8 mouse cellular contexts compared by ENCODE assay signal in the genomic region with DNA sequence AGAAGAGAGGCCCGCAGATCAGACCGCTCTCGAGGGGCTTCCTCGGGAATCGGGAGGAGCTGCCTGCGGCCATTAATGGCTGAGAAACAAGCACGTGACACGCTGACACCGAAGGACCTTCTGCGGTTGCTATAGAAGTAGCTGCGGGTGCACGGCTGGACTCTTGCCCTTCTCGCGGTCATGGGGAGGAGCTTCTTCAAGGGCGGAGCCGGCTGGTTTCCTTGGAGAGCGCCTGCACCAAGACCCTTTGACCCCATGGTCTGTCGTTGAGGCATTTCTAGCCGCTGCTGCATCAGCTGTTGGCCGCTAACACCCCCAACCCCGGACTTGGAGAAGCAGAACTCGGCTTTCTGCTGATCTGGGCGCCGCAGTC. TPM values are rescaled to one million over a fixed set of nuclear protein-coding genes. Genes with fewer than 3 reads are reported as not detected.
A peak's percentile ranks its signal among the peaks of the same experiment; 100 is the strongest.
DNase-seq lines count a peak whose midpoint lies in the region; ATAC-seq and TF ChIP-seq lines count a peak whose summit lies in the region.

TSS of gene Stub1 (minus strand) at position 114 of the 373 bp plus-strand sequence.

- peak within 1 kb of the TSS; percentile 99 for H3K27ac ChIP-seq in left cerebral cortex, adult 2 months

- intact Hi-C loops in gastrocnemius, postnatal 36 days (cut with DNase I) = loop anchor here (2.0 kb wide), 1 partner anchor 42 kb away; the partner anchor contains the start of gene Mettl26
- intact Hi-C loops in left cerebral cortex, adult 2 months (cut with DNase I) = no loop called here

- TF ChIP-seq CTCF in left cerebral cortex, adult 2 months (IDR thresholded peaks at IDR 0.05) = no peak

- no peak for ATAC-seq in inflammation-experienced regulatory T-cells, adult 6 months

- H3K4me3 ChIP-seq in left cerebral cortex, adult 2 months = peak within 1 kb of the TSS; percentile 72

- DNase-seq in right cerebral cortex, adult 18-20 months = peak; percentile 85
- no peak for DNase-seq in right cerebral cortex, postnatal 25 days
- peak; percentile 96 for DNase-seq in embryo, embryonic 11 days
- peak; percentile 89 to 93 for DNase-seq in gastrocnemius, postnatal 36 days
- DNase-seq in left cerebral cortex, adult 2 months (ENCODE audit: extremely low spot score in 1 of 2, low spot score in 2 of 2) = peak; percentile 79 to 80
- peak; percentile 93 to 96 for DNase-seq in lung, postnatal 4 days
- DNase-seq in skeletal muscle tissue, adult 2 months (ENCODE audit: low read depth, low spot score) = peak; percentile 96

RNA-seq across cellular contexts. Expression of gene Stub1, which starts in this region (rescaled TPM):
- 10 to 100 TPM; 85.4 to 86.0 TPM for total RNA-seq in gastrocnemius, postnatal 36 days (2021)
- 10 to 100 TPM; 60.7 to 79.7 (median 78.2) TPM for polyA plus RNA-seq in inflammation-experienced regulatory T-cells, adult 6 months (2017; shearing (Covaris generic))
- 100 to 1,000 TPM; 162 to 171 TPM for total RNA-seq in left cerebral cortex, adult 2 months (2021)
